Mouse (Mus musculus): ENCODE data around the gene Yif1b. TPM values are rescaled to one million over a fixed set of nuclear protein-coding genes. Genes with fewer than 3 reads are reported as not detected.

Gene Yif1b
- total RNA-seq, 1 experiment: 201 TPM

DNA sequence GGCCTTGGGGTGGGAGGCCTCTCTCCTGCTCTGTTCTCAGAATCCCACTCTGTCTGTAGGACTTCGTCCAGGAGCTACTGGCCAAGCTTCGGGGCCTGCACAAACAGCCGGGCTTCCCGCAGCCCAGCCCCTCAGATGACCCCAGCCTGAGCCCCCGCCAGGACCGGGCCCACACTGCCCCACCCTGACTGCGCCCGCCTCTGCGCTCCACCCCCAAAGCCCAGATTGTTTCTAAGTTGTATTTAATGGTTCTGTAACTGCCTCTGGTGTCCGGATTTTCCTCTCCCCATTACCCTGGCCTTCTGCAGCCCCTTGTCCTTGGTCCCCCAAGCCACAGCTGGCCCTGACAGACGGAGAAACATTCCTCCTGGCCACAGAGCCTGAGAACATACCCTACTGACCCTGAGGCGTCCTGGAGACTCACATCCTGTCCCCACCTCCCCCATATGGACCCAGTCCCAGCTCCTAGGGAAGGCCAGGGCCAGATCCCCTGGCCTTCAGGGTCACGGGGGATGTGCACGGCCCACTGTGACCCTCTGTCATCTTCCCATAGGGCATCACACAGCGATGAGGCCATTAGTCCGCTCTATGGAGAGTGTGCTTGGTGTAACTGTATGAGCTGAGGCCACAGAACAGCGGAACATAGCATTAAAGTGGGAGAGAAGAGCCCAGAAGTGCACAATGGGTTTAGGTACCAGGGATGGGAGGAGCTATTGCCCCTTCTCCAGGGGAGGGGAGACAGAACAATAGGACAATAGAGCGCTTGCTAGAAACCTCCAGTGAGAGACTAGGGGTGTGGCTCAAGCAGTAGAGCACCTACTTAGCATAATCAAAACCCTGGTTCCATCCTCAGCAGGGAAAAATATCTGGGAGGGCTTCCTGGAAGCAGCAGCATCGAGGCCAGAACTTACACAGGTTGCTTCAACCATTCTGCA is 55.3 kb downstream of the Yif1b start:
- Histone ChIP-seq H3K36me3 (ENCODE audit: control insufficient read depth, insufficient read depth, low read length, poor library complexity, severe bottlenecking) (peaks cover 2% of the 10 kb centered on the region; the same call in 1 of the 2 replicates), H3K9ac (ENCODE audit: insufficient read depth, low read depth, low read length, poor library complexity, severe bottlenecking) (peak overlapping the region; percentile 24; the same call in 1 of the 2 replicates), H3K9me3 (ENCODE audit: control insufficient read depth, insufficient read depth, low read depth, low read length) (no peaks in the 10 kb centered on the region), H3K27ac (ENCODE audit: insufficient read depth, low read depth, low read length, poor library complexity, severe bottlenecking) (peak overlapping the region; percentile 79; the same call in 1 of the 2 replicates), H3K4me3 (ENCODE audit: insufficient read depth in 1 of 2, low read depth in 1 of 2, low read length in 2 of 2, poor library complexity in 1 of 2, severe bottlenecking in 1 of 2) (0 out of 4 replicates have a peak overlapping the region, but pooled peaks of 1 of the 2 experiments have one; percentile 8), H3K4me1 (ENCODE audit: control insufficient read depth in 2 of 2, insufficient read depth in 2 of 2, low read length in 2 of 2, poor library complexity in 1 of 2) (peaks cover 9 to 40% of the 10 kb centered on the region in 2 experiments; a peak in 3 of 4 replicates)
- TF ChIP-seq CHD2 (IDR thresholded peaks at IDR 0.05; ENCODE audit: low read depth, low read length) (no peak), HCFC1 (IDR thresholded peaks at IDR 0.05; ENCODE audit: borderline replicate concordance, insufficient read depth, low read length) (no peak), ZC3H11A (IDR thresholded peaks at IDR 0.05; ENCODE audit: borderline replicate concordance, low read depth, low read length) (no peak), MAFK (IDR thresholded peaks at IDR 0.05; ENCODE audit: insufficient read depth, low read depth, low read length) (no peak), ZNF384 (IDR thresholded peaks at IDR 0.05; ENCODE audit: low read depth, low read length) (no peak)
- no peak for DNase-seq (ENCODE audit: low read depth, low spot score)
- in situ Hi-C loops (cut with MboI; ENCODE audit: low sequenced_read_pairs in 2 of 2, unreplicated experiment in 2 of 2): no loop called here

DNA sequence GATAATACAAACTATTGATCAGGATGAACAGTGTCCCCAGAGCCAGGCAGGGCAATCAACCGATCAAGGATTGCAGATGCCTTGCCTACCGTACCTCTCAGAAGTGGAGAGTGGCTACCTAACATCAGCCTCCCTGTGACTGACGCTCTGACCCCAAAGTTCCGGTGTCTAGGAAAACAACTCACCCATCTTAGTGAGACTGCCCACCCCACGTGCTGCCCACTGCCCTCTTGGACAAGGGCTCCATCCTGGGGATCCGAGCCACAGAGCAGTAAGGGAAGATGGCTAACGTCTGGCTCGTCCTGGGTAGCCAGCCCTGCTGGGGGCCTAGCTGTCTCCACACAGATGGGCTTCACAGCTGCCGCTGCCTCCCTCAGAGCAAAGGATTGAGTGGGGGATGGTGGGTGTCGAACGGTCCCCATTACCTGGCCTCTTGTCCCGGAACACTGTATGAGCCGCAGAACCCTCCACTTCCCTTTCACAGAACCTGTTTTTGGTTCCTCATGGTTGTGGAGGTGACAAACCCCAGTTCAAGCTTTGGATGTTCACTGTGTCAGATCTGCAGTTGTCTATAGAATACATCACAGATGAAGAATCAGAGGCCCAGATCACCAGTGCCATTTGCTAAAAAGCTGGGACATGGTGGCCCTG is 56.1 kb downstream of the Yif1b start:
- Histone ChIP-seq H3K4me1 (ENCODE audit: control insufficient read depth in 2 of 2, insufficient read depth in 2 of 2, low read length in 2 of 2, poor library complexity in 1 of 2) (peaks cover 9 to 40% of the 10 kb centered on the region in 2 experiments; a peak in 3 of 4 replicates), H3K9me3 (ENCODE audit: control insufficient read depth, insufficient read depth, low read depth, low read length) (no peaks in the 10 kb centered on the region), H3K27ac (ENCODE audit: insufficient read depth, low read depth, low read length, poor library complexity, severe bottlenecking) (peak overlapping the region; percentile 72), H3K9ac (ENCODE audit: insufficient read depth, low read depth, low read length, poor library complexity, severe bottlenecking) (peak overlapping the region; percentile 21; the same call in 1 of the 2 replicates), H3K4me3 (ENCODE audit: insufficient read depth in 1 of 2, low read depth in 1 of 2, low read length in 2 of 2, poor library complexity in 1 of 2, severe bottlenecking in 1 of 2) (0 out of 4 replicates have a peak overlapping the region, but pooled peaks of 1 of the 2 experiments have one; percentile 6), H3K36me3 (ENCODE audit: control insufficient read depth, insufficient read depth, low read length, poor library complexity, severe bottlenecking) (peaks cover 2% of the 10 kb centered on the region; the same call in 1 of the 2 replicates)
- in situ Hi-C loops (cut with MboI; ENCODE audit: low sequenced_read_pairs in 2 of 2, unreplicated experiment in 2 of 2): no loop called here
- no peak for DNase-seq (ENCODE audit: low read depth, low spot score)
- TF ChIP-seq CHD2 (IDR thresholded peaks at IDR 0.05; ENCODE audit: low read depth, low read length) (no peak), MAFK (IDR thresholded peaks at IDR 0.05; ENCODE audit: insufficient read depth, low read depth, low read length) (no peak), ZC3H11A (IDR thresholded peaks at IDR 0.05; ENCODE audit: borderline replicate concordance, low read depth, low read length) (no peak), ZNF384 (IDR thresholded peaks at IDR 0.05; ENCODE audit: low read depth, low read length) (no peak), HCFC1 (IDR thresholded peaks at IDR 0.05; ENCODE audit: borderline replicate concordance, insufficient read depth, low read length) (no peak)

DNA sequence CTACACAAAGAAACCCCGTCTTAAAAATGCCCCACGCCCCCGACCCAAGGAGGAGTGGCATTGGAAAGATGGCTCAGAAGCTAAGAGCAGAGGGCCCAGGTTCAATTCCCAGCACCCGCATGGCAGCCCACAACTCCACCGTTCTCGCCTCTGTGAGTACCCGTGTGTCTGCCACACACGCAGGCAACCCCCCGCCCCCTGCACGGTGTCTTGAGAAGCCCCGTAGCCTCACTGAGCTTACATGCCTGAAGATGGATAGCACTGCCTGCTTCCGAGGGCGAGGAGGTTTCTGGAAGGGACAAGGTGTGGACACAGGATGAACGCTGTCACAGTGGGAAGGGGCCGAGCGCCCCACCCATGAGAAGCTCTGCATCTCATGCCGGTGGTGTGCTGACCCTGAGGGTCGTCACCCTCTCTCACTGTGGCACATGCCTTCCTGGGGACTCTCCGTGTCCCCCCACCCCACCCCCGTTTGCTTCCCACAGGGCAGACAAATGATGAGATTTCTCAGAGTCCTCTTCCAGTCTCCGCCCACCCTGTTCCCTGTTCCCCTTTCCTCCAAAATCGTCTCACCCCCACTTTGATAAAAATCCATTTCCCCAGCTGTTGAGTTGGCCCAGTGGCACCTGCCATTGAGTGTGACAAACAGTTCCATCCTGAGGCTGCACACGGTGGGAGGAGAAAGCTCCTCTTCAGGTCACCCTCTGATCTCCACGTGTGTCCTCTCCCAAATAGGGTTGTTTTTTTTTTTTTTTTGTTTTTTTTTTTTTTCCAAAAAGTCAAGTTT is 57.9 kb downstream of the Yif1b start:
- in situ Hi-C loops (cut with MboI; ENCODE audit: low sequenced_read_pairs in 2 of 2, unreplicated experiment in 2 of 2): no loop called here
- no peak overlapping the region for H3K4me3 ChIP-seq (ENCODE audit: insufficient read depth in 1 of 2, low read depth in 1 of 2, low read length in 2 of 2, poor library complexity in 1 of 2, severe bottlenecking in 1 of 2)
- H3K9ac ChIP-seq (ENCODE audit: insufficient read depth, low read depth, low read length, poor library complexity, severe bottlenecking): no peak overlapping the region
- TF ChIP-seq ZC3H11A (IDR thresholded peaks at IDR 0.05; ENCODE audit: borderline replicate concordance, low read depth, low read length) (no peak), ZNF384 (IDR thresholded peaks at IDR 0.05; ENCODE audit: low read depth, low read length) (no peak), HCFC1 (IDR thresholded peaks at IDR 0.05; ENCODE audit: borderline replicate concordance, insufficient read depth, low read length) (no peak), MAFK (IDR thresholded peaks at IDR 0.05; ENCODE audit: insufficient read depth, low read depth, low read length) (no peak), CHD2 (IDR thresholded peaks at IDR 0.05; ENCODE audit: low read depth, low read length) (no peak)
- no peaks in the 10 kb centered on the region for H3K9me3 ChIP-seq (ENCODE audit: control insufficient read depth, insufficient read depth, low read depth, low read length)
- H3K4me1 ChIP-seq (ENCODE audit: control insufficient read depth in 2 of 2, insufficient read depth in 2 of 2, low read length in 2 of 2, poor library complexity in 1 of 2): peaks cover 9 to 28% of the 10 kb centered on the region in 2 experiments; a peak in 3 of 4 replicates
- no peak for DNase-seq (ENCODE audit: low read depth, low spot score)
- H3K36me3 ChIP-seq (ENCODE audit: control insufficient read depth, insufficient read depth, low read length, poor library complexity, severe bottlenecking): 0 out of 2 replicates have a peak, but pooled peaks cover 2% of the 10 kb centered on the region
- no peak overlapping the region for H3K27ac ChIP-seq (ENCODE audit: insufficient read depth, low read depth, low read length, poor library complexity, severe bottlenecking)

DNA sequence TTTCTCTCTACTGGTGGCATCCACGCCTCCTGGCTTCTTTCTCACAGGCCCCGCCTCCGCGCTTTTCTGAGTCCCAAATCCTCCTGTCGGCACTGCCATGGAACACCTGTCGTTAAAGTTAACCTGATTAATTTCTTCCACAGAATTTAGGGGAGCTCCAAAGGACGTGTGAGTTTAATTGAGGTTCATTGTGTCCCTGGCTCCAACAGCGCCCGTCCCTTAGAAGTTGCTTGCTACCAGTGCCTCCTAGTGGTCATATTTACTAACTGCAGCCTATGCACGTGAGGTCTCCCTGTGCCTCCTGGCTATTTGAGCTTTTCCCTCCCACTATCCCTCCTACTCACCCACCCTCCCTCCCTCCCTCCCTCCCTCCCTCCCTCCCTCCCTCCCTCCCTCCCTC is 58.9 kb downstream of the Yif1b start:
- TF ChIP-seq MAFK (IDR thresholded peaks at IDR 0.05; ENCODE audit: insufficient read depth, low read depth, low read length) (no peak), ZC3H11A (IDR thresholded peaks at IDR 0.05; ENCODE audit: borderline replicate concordance, low read depth, low read length) (0 out of 2 replicates have a peak, but pooled peaks have one; percentile 26)
- Histone ChIP-seq H3K4me1 (ENCODE audit: control insufficient read depth in 2 of 2, insufficient read depth in 2 of 2, low read length in 2 of 2, poor library complexity in 1 of 2) (peaks cover 5 to 24% of the 10 kb centered on the region in 2 experiments; a peak in 2 of 4 replicates), H3K9me3 (ENCODE audit: control insufficient read depth, insufficient read depth, low read depth, low read length) (no peaks in the 10 kb centered on the region), H3K27ac (ENCODE audit: insufficient read depth, low read depth, low read length, poor library complexity, severe bottlenecking) (no peak overlapping the region), H3K9ac (ENCODE audit: insufficient read depth, low read depth, low read length, poor library complexity, severe bottlenecking) (no peak overlapping the region), H3K4me3 (ENCODE audit: insufficient read depth in 1 of 2, low read depth in 1 of 2, low read length in 2 of 2, poor library complexity in 1 of 2, severe bottlenecking in 1 of 2) (0 out of 4 replicates have a peak overlapping the region, but pooled peaks of 1 of the 2 experiments have one; percentile 26), H3K36me3 (ENCODE audit: control insufficient read depth, insufficient read depth, low read length, poor library complexity, severe bottlenecking) (0 out of 2 replicates have a peak, but pooled peaks cover 2% of the 10 kb centered on the region)
- no peak for DNase-seq (ENCODE audit: low read depth, low spot score)
- in situ Hi-C loops (cut with MboI; ENCODE audit: low sequenced_read_pairs in 2 of 2, unreplicated experiment in 2 of 2): no loop called here

Other genes with a start within 250 kb of the Yif1b start
- gene Ryr1, start 113.2 kb upstream of the Yif1b start, total RNA-seq (2012; rRNA removed): 5.1 and 8.5 TPM in 2 replicates
- gene Rasgrp4, start 103.5 kb upstream of the Yif1b start, total RNA-seq (2012; rRNA removed): 5.6 and 5.9 TPM in 2 replicates
- gene Fam98c, start 82.1 kb upstream of the Yif1b start, total RNA-seq (2012; rRNA removed): 20.8 and 42.5 TPM in 2 replicates
- 0.67 and 1.2 TPM in 2 replicates for gene Ggn, start 68.1 kb upstream of the Yif1b start, total RNA-seq (2012; rRNA removed)
- gene Spred3, start 67.9 kb upstream of the Yif1b start, total RNA-seq (2012; rRNA removed): 5.1 and 6.2 TPM in 2 replicates
- 209 and 211 TPM in 2 replicates for gene Psmd8, start 57.6 kb upstream of the Yif1b start, total RNA-seq (2012; rRNA removed)
- gene Catsperg1, start 24.3 kb upstream of the Yif1b start, total RNA-seq (2012; rRNA removed): 2.1 and 2.9 TPM in 2 replicates
- 6.2 and 8.5 TPM in 2 replicates for gene Kcnk6, start 5.8 kb upstream of the Yif1b start, total RNA-seq (2012; rRNA removed)
- gene 2200002D01Rik, start 10.1 kb downstream of the Yif1b start, total RNA-seq (2012; rRNA removed): 19.9 and 20.0 TPM in 2 replicates
- gene Spint2, start 43.6 kb downstream of the Yif1b start, total RNA-seq (2012; rRNA removed): 202 and 424 TPM in 2 replicates
- gene Ppp1r14a, start 51.0 kb downstream of the Yif1b start, total RNA-seq (2012; rRNA removed): 10.6 and 11.2 TPM in 2 replicates
- gene Dpf1, start 65.6 kb downstream of the Yif1b start, total RNA-seq (2012; rRNA removed): 18.0 and 20.0 TPM in 2 replicates

Data from ES-E14 (cell line).